Mouse (Mus musculus): ENCODE data around the gene Bfsp1.

The Bfsp1 gene

GRCm38 (mm10) chr2:143859166-143859565, 3.8 kb downstream of the Bfsp1 start:
- peak; percentile 37 for DNase-seq (ENCODE audit: low read depth, low spot score)

GRCm38 (mm10) chr2:143853447-143853846, 9.5 kb downstream of the Bfsp1 start:
- peak; percentile 60 for DNase-seq (ENCODE audit: low read depth, low spot score)

DNA sequence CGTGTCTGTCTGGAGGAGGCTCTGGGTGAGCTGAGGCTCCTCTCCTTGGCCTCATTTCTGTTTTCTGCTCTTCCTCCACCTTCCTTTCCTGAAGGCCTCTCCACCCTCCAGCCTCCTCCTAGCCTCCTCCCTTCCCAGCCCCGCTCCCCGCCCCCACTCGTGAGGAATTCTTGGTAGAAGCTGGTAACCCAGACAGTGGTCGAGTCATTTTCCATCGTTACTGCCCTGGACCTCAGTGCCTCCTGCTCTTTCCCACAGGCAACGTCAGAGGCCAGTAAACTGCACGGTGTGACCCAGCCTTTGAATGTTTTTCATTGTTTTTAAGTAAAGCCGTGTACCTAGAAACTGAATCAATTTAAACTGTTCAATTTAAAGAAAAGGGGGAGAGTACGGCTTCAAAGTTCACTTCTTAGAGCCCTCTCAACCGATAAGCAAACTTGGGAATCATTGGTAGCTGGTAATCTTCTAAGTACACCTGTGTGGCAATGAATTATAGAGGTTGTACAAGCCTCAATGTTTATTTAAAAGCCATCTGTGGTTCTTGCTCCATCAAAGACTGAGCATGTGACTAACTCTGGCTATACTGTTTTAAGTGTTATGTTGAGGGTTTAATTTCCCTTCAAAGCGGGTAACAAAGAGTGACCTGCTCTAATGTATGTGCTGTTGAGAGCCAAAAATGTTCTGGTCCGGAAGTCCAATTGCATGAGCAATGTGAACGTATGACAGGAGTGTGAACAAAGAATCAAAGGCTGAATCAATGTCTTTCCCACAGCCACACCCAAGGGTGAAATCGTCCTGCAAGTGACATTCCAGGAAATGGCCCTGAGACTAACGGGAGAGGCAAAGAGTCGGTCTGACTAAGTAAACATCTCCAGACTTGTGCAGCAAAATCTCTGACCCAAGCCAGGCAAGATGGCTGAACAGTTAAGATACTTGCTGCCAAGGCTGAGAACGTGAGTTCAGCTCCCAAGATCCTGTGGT, 10.4 kb downstream of the Bfsp1 start:
- DNase-seq (ENCODE audit: low read depth, low spot score) = peak; percentile 33

DNA sequence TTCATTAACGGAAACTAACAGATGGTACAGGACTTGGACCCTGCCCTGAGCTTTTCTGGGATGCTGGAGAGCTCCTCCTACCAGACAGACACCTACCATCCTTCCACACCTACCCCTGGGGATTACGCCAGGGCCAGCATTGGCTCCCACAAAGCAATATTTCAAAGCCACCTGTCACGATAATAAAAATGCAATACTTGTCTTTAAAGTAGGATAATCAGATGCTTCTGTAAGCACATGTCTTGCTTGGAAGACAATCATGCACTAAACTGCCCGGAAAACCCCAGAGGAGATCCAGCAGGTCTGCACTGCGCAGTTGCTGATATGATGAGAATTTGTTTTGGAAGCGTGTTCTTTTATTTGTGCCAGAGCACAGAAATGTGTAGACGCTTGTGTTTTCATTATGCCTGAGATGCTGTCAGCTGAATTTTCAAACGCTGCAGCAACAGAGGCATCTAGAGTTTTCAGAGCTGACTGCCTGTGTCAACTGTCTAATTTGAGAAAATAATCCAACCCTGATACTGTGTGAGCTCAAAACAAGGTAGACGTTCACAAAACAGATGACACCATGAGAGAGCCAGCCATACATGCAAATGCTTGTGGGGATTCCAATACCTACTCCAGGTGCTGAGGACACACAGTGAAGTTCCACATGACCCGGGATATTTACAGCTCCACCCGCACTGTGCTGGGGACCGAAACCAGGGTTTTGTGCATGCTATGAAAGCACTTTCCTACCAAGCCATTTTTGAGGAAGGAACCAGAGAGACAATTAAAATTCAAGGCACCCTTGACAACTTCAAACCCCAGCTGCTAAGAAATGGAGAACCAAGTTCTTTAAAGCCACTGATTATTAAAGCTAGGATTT, 11.4 kb downstream of the Bfsp1 start:
- DNase-seq (ENCODE audit: low read depth, low spot score) = no peak

GRCm38 (mm10) chr2:143847291-143847690, 15.7 kb downstream of the Bfsp1 start:
- no peak for DNase-seq (ENCODE audit: low read depth, low spot score)

- DNase-seq (ENCODE audit: low read depth, low spot score) = peak; percentile 67
Observed at GRCm38 (mm10) chr2:143846799-143847198, 16.2 kb downstream of the Bfsp1 start.

DNA sequence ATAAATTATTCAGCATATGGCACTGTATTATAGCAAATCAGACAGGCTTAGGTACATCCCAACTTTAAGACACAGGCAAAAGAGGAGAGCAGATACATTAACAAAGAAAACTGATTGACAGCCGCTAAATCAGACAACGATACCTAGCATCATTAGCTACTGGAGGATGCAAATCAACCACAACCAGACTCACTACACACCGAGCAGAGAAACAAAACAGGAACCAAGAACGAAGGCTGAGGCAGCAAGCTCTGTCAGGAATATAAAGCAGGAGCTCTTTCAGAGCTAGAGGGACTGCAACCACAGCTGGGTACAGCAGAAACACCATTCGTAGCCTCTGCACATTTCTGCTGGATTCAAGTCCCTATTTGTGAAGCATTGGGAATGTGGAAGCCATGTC, 18.2 kb downstream of the Bfsp1 start:
- no peak for DNase-seq (ENCODE audit: low read depth, low spot score)

GRCm38 (mm10) chr2:143841536-143841935, 21.4 kb downstream of the Bfsp1 start:
- DNase-seq (ENCODE audit: low read depth, low spot score) = no peak

DNA sequence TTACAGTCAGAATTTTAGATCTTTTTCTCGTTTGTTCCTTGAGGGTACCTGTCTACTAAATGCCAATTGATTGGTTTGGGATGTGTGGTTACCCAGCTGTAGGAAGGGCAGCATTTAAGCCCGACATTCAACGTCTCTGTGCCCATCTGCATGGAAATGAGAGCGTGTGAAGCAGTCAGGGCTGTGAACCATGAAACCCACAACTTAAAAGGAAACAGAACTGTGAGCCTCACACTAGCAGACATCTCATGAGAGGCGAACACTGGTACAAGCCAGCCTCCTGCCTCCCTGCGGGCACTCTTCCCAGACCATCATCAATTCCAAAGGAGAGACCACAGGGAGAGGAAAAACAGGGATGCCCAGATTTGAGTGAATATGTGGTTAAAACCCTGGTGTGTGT, 22.1 kb downstream of the Bfsp1 start:
- no peak for DNase-seq (ENCODE audit: low read depth, low spot score)

GRCm38 (mm10) chr2:143839458-143839857, 23.5 kb downstream of the Bfsp1 start:
- DNase-seq (ENCODE audit: low read depth, low spot score) = no peak

DNA sequence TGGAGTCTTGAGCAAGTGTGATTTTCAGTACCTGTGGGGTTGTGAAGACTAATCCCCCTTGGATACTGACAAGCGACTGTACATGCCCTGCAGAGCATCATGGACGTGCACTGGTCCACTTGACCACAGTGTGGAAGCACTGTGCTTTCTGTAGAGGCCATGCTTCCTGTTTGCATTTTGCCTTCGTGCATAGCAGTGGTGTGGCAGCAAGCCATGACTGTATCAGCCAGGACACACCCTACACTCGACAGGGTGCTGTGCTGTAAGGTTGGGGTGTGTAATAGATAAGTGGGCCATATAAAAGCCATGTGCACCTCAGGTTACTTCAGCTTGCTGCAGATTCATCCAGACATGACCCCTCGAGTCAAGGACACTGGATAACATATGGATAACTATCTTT, 24.3 kb downstream of the Bfsp1 start:
- DNase-seq (ENCODE audit: low read depth, low spot score) = peak; percentile 87

DNA sequence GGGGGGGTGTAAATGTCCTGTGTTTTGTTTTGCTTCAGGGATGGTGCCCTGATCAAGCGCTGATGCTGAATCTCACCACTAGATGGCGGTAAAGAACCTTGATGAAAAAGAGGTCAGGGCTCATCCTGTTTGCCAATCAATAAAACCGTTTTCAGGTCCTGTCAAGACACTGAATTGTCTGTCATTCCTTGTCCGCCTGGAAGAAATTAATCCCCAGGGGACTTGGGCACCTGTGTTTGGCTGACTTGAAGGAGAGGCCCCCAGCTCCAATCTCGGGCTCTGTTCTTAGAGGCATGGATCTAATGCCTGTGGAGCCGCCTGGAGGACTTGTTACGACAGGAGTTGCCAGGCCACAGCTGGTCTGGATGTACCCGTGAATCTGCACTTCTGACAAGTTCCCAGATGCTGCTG, 25.7 kb downstream of the Bfsp1 start:
- DNase-seq (ENCODE audit: low read depth, low spot score) = peak; percentile 90

- no peak for DNase-seq (ENCODE audit: low read depth, low spot score)
Observed at GRCm38 (mm10) chr2:143835820-143836219, 27.2 kb downstream of the Bfsp1 start.

GRCm38 (mm10) chr2:143834082-143834481, 28.9 kb downstream of the Bfsp1 start:
- peak; percentile 6 for DNase-seq (ENCODE audit: low read depth, low spot score)

DNA sequence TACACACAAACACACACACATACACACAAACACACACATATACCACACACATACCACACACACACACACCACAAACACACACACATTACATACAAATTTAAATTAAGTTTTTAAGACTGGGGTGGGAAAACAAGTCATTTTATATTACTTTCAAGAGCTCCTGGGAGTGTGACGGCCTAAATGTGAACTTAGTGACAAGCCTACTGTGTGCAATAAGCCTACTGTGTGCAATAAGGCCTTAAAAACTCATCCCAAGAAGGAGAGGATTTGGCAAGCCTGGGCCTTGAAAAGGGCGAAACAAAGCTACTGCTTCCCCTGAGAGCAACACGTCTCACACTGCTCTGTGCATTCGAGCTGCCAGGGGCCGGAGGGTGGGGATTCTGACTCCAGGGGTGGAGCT, 30.3 kb downstream of the Bfsp1 start:
- no peak for DNase-seq (ENCODE audit: low read depth, low spot score)

DNA sequence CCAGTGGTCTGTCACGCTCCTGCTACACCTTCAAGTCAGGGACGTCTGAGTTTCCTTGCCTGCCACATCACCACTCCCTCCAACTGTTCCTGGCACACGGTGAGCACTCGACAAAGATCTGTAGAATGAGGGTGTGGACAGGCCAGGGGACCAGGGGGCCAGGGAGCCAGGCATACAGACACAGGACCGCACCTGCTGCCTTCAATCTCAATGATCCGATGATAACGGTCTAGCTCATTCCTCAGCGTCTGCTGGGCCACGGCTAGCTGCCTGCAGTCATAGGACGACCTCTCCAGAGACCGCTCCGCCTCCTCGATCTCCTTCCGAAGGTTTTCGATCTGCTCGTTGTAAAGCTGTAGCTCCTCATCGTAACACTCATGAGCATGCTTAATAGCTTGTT, 31.3 kb downstream of the Bfsp1 start:
- no peak for DNase-seq (ENCODE audit: low read depth, low spot score)

DNA sequence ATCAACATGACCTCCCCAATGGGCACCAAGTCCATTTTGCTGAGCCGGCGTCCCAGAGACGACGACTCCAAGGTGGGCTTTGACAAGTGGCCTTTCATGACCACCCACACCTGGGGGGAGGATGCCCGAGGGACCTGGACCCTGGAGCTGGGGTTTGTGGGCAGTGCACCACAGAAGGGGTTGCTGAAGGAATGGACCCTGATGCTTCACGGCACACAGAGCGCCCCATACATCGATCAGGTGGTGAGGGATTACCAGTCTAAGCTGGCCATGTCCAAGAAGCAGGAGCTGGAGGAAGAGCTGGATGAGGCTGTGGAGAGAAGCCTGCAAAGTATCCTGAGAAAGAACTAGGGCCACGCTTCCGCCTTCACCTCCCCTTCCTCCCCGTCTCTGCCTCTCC, 49.5 kb downstream of the Bfsp1 start:
- DNase-seq (ENCODE audit: low read depth, low spot score) = no peak

- no peak for DNase-seq (ENCODE audit: low read depth, low spot score)
Observed at GRCm38 (mm10) chr2:143812262-143812661, 50.7 kb downstream of the Bfsp1 start.

DNA sequence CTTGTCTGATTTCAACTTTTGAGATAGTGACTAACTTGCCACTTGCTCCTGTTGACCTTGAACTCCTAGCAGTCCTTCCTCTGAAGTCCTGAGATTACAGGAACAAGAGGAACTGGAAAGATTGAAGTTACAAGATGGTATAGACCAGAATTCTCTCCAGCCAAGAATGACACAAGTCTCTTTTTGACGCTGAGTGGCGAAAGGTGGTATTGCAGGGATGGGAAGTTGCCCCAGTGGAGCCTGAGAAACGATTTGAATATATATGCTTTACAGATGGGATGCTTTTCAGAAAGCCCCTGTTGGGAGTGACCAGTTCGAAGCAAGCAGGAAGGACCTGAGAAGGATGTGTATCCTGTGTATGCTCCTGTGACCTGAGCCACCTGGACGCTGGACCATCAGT, 54.2 kb downstream of the Bfsp1 start:
- DNase-seq (ENCODE audit: low read depth, low spot score) = peak; percentile 11

- DNase-seq (ENCODE audit: low read depth, low spot score) = no peak
Observed at GRCm38 (mm10) chr2:143806924-143807664, 55.9 kb downstream of the Bfsp1 start.

DNA sequence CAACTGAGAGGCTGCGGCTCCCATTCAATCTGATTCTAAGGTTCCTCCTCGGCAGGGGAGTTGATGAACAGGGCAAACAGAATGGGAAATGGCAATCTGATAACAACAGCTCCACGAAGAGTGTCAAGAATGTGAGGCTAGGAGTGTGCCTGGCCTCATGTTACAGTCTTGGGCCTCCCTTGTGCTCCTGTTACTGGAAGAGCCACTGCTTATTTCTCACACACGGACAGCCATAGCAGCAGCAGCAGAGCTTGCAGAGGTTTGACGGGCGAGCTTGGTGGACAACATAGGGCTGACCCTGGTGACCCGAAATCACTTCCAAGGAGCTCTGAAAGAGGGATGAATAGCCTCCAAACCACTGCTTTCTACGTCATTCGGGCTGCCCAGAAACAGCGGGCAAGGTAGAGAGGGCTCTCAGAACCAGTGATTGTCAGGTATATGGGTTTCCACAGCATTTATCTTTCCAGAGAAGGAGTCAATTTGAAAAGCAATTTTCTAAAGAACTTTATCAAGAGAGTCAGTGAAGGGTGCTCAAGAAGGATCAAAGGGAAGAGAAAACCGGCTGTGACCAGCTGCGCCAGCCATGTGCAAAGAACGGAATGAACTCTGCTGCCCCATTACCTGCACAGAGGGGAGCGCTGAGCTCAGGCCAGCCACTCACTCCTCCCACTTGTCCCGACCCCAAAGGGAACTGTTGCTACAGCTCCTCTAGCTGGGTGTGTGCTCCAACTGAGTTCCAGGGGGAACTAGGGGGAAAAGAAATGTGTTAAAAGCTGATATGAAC, 56.6 kb downstream of the Bfsp1 start:
- DNase-seq (ENCODE audit: low read depth, low spot score) = no peak
